Mouse (Mus musculus): ENCODE measurements around the gene Zar1. TPM values are rescaled to one million over a fixed set of nuclear protein-coding genes. Genes with fewer than 3 reads are reported as not detected.

The Zar1 gene
- polyA plus RNA-seq, 1 experiment from 2014 or later = 0.55 TPM

- no peaks in the 10 kb centered on the region for H3K9me3 ChIP-seq (ENCODE audit: control insufficient read depth, low read length)
- no peak overlapping the region for H3K4me3 ChIP-seq (ENCODE audit: low read depth, low read length)
- H3K36me3 ChIP-seq (ENCODE audit: control insufficient read depth, insufficient read depth, low read length) = no peaks in the 10 kb centered on the region
- no peak for DNase-seq (ENCODE audit: low spot score)
- no peak overlapping the region for H3K9ac ChIP-seq (ENCODE audit: low read length)
- WGBS = 88% methylated on average over 3 of the region's 3 CpGs
- H3K27ac ChIP-seq (replicated peaks; ENCODE audit: low read depth, low read length) = no peak overlapping the region
- H3K4me1 ChIP-seq (ENCODE audit: control insufficient read depth, insufficient read depth, low read length) = no peaks in the 10 kb centered on the region
- ATAC-seq (ENCODE audit: insufficient number of reproducible peaks, low FRiP score, low TSS enrichment, low read depth) = no peak
- H3K4me2 ChIP-seq (ENCODE audit: low read depth, severe bottlenecking) = no peak overlapping the region
- no peaks in the 10 kb centered on the region for H3K27me3 ChIP-seq (ENCODE audit: control insufficient read depth, insufficient read depth, low read length)
These were observed 29.8 kb downstream of the Zar1 start for GRCm38 (mm10) chr5:72551209-72551608.

- H3K9ac ChIP-seq (ENCODE audit: low read length) = no peak overlapping the region
- no peaks in the 10 kb centered on the region for H3K9me3 ChIP-seq (ENCODE audit: control insufficient read depth, low read length)
- peaks cover 8% of the 10 kb centered on the region; the same call in 1 of the 2 replicates for H3K36me3 ChIP-seq (ENCODE audit: control insufficient read depth, insufficient read depth, low read length)
- no peaks in the 10 kb centered on the region for H3K27me3 ChIP-seq (ENCODE audit: control insufficient read depth, insufficient read depth, low read length)
- no peak overlapping the region for H3K4me3 ChIP-seq (ENCODE audit: low read depth, low read length)
- no peak overlapping the region for H3K27ac ChIP-seq (replicated peaks; ENCODE audit: low read depth, low read length)
- DNase-seq (ENCODE audit: low spot score) (no peak), ATAC-seq (ENCODE audit: insufficient number of reproducible peaks, low FRiP score, low TSS enrichment, low read depth) (no peak)
- 97% methylated on average over 3 of the region's 3 CpGs for WGBS
- no peaks in the 10 kb centered on the region for H3K4me1 ChIP-seq (ENCODE audit: control insufficient read depth, insufficient read depth, low read length)
- no peak overlapping the region for H3K4me2 ChIP-seq (ENCODE audit: low read depth, severe bottlenecking)
These were observed 52.2 kb downstream of the Zar1 start for GRCm38 (mm10) chr5:72528896-72529295.

Other genes starting within 250 kb of the Zar1 start
- gene Corin, start 76.8 kb downstream of the Zar1 start, polyA plus RNA-seq (2014; fragmentation: Nextera tagmentation; extraction: Ambion mirVana) = 0.75 and 1.4 TPM in 2 replicates
- gene Nfxl1, start 21.6 kb downstream of the Zar1 start, polyA plus RNA-seq (2014; fragmentation: Nextera tagmentation; extraction: Ambion mirVana) = 27.0 and 28.6 TPM in 2 replicates
- gene Gm5868, start 6.3 kb upstream of the Zar1 start, polyA plus RNA-seq (2014; fragmentation: Nextera tagmentation; extraction: Ambion mirVana) = 0.81 and 1.6 TPM in 2 replicates
- gene Cnga1, start 63.0 kb upstream of the Zar1 start, polyA plus RNA-seq (2014; fragmentation: Nextera tagmentation; extraction: Ambion mirVana) = not detected in 2 replicates
- 0.21 and 0.41 TPM in 2 replicates for gene Nipal1, start 66.5 kb upstream of the Zar1 start, polyA plus RNA-seq (2014; fragmentation: Nextera tagmentation; extraction: Ambion mirVana)
- 0.03 TPM in 1 of 2 replicates, not detected in the other for gene Txk, start 171.5 kb upstream of the Zar1 start, polyA plus RNA-seq (2014; fragmentation: Nextera tagmentation; extraction: Ambion mirVana)